Mouse (Mus musculus) CH12.LX (cell line): ENCODE measurements around the gene Gm42742. TPM values are rescaled to one million over a fixed set of nuclear protein-coding genes. Genes with fewer than 3 reads are reported as not detected.

ENCODE experiments used
- DNase-seq: peaks from one replicate; pipeline ENCODE4 v3.0.0-alpha.2; 2013; ENCODE audit errors: extremely low read depth
- H3K27ac ChIP-seq: 2 replicates; pipeline ENCODE4 v1.5.1; 2012; ENCODE audit warnings: low read depth, mild to moderate bottlenecking, control low read depth, moderate library complexity; ENCODE audit not compliant: insufficient read depth
- H3K27me3 ChIP-seq: replicated peaks from 2 replicates; pipeline ENCODE3; 2012; ENCODE audit warnings: inconsistent platforms
- H3K36me3 ChIP-seq, 2 experiments: replicated peaks in 1 of 2; 2 replicates each; pipeline versions ENCODE3 to v1.6.1; 2012; ENCODE audit warnings: inconsistent platforms in 1 of 2, low read length in 1 of 2, mild to moderate bottlenecking in 1 of 2, mixed read lengths in 1 of 2, moderate library complexity in 1 of 2; ENCODE audit not compliant: control insufficient read depth in 1 of 2, insufficient read depth in 1 of 2
- H3K4me1 ChIP-seq, 2 experiments: 2 replicates each; pipeline ENCODE4 v1.6.1; 2012; ENCODE audit warnings: inconsistent platforms in 1 of 2, moderate library complexity in 1 of 2; ENCODE audit not compliant: insufficient read depth in 2 of 2, control insufficient read depth in 1 of 2
- H3K4me2 ChIP-seq: 2 replicates; pipeline ENCODE4 v1.6.1; 2012; ENCODE audit warnings: low read depth, mild to moderate bottlenecking, control low read depth; ENCODE audit not compliant: poor library complexity, insufficient read depth, severe bottlenecking
- H3K4me3 ChIP-seq, 3 experiments: fragments of 150-350 bp in 1 of 3; sonication (generic) in 1 of 3; replicated peaks in 1 of 3; 2 replicates each; pipeline versions ENCODE3 to v1.5.1; 2011 to 2012; ENCODE audit warnings: low read depth in 2 of 3, low read length in 2 of 3, mild to moderate bottlenecking in 2 of 3, moderate library complexity in 2 of 3, control low read depth in 1 of 3, improper control_type of control experiment in 1 of 3, inconsistent platforms in 1 of 3, mixed read lengths in 1 of 3; ENCODE audit not compliant: poor library complexity in 1 of 3
- H3K79me2 ChIP-seq: replicated peaks from 2 replicates; pipeline ENCODE4 v1.6.1; 2012; ENCODE audit warnings: mild to moderate bottlenecking, moderate library complexity; ENCODE audit not compliant: control insufficient read depth, poor library complexity, insufficient read depth, severe bottlenecking; ENCODE audit errors: extremely low read depth
- H3K9ac ChIP-seq: 2 replicates; pipeline ENCODE4 v1.6.1; 2012; ENCODE audit warnings: low read depth, mild to moderate bottlenecking, control low read depth, moderate library complexity; ENCODE audit not compliant: insufficient read depth
- H3K9me3 ChIP-seq: replicated peaks from 2 replicates; pipeline ENCODE3; 2012; ENCODE audit warnings: low read length, inconsistent platforms, mixed read lengths
- CHD1 ChIP-seq: IDR thresholded peaks from 2 replicates; pipeline ENCODE4 v1.6.1; 2012; ENCODE audit warnings: low read depth, low read length, improper control_type of control experiment, inconsistent platforms
- CHD2 ChIP-seq: IDR thresholded peaks from 2 replicates; pipeline ENCODE4 v1.6.1; 2011; ENCODE audit warnings: low read length, improper control_type of control experiment
- CTCF ChIP-seq, 2 experiments: IDR thresholded peaks in 1 of 2; conservative IDR thresholded peaks in 1 of 2; 2 replicates each; pipeline ENCODE4 v1.5.1; 2011 to 2012; ENCODE audit warnings: low read depth in 2 of 2, low read length in 2 of 2, improper control_type of control experiment in 1 of 2, inconsistent platforms in 1 of 2, mild to moderate bottlenecking in 1 of 2, moderate library complexity in 1 of 2
- ELF1 ChIP-seq: IDR thresholded peaks from 2 replicates; pipeline ENCODE4 v1.6.1; 2014; ENCODE audit warnings: low read depth, mild to moderate bottlenecking, inconsistent platforms, low read length, improper control_type of control experiment
- EP300 ChIP-seq: IDR thresholded peaks from 2 replicates; pipeline ENCODE4 v1.6.1; 2011; ENCODE audit warnings: low read length, improper control_type of control experiment
- GABPA ChIP-seq: IDR thresholded peaks from 2 replicates; pipeline ENCODE4 v1.6.1; 2012; ENCODE audit warnings: low read depth, low read length, improper control_type of control experiment, inconsistent platforms; ENCODE audit not compliant: insufficient replicate concordance
- IRF4 ChIP-seq: IDR thresholded peaks from 2 replicates; pipeline ENCODE4 v1.6.1; 2014; ENCODE audit warnings: low read depth, mild to moderate bottlenecking, inconsistent platforms, low read length, improper control_type of control experiment
- JUND ChIP-seq: conservative IDR thresholded peaks from 2 replicates; pipeline ENCODE4 v1.6.1; 2011; ENCODE audit warnings: low read depth, low read length, improper control_type of control experiment
- KAT2A ChIP-seq: IDR thresholded peaks from 2 replicates; pipeline ENCODE4 v1.6.1; 2012; ENCODE audit warnings: low read length, improper control_type of control experiment, inconsistent platforms; ENCODE audit not compliant: insufficient replicate concordance
- MAFK ChIP-seq: IDR thresholded peaks from 2 replicates; pipeline ENCODE4 v1.6.1; 2011; ENCODE audit warnings: low read length, improper control_type of control experiment; ENCODE audit not compliant: insufficient replicate concordance
- MAZ ChIP-seq: IDR thresholded peaks from 2 replicates; pipeline ENCODE4 v1.6.1; 2012; ENCODE audit warnings: low read depth, mild to moderate bottlenecking, inconsistent platforms, low read length, improper control_type of control experiment, moderate library complexity
- MYC ChIP-seq: IDR thresholded peaks from 2 replicates; pipeline ENCODE4 v1.6.1; 2011; ENCODE audit warnings: low read depth, mild to moderate bottlenecking, improper control_type of control experiment, low read length
- NELFE ChIP-seq: IDR thresholded peaks from 2 replicates; pipeline ENCODE4 v1.6.1; 2011; ENCODE audit warnings: low read depth, low read length, improper control_type of control experiment
- POLR2AphosphoS2 ChIP-seq: IDR thresholded peaks from 2 replicates; pipeline ENCODE4 v1.6.1; 2011; ENCODE audit warnings: low read depth, low read length, improper control_type of control experiment
- RAD21 ChIP-seq: IDR thresholded peaks from 2 replicates; pipeline ENCODE4 v1.6.1; 2011; ENCODE audit warnings: low read depth, mild to moderate bottlenecking, low read length, improper control_type of control experiment, moderate library complexity
- RCOR1 ChIP-seq: conservative IDR thresholded peaks from 2 replicates; pipeline ENCODE4 v1.6.1; 2012; ENCODE audit warnings: low read depth, mild to moderate bottlenecking, inconsistent platforms, low read length, improper control_type of control experiment
- SIN3A ChIP-seq: IDR thresholded peaks from 2 replicates; pipeline ENCODE4 v1.6.1; 2012; ENCODE audit warnings: low read length, improper control_type of control experiment, inconsistent platforms
- TBP ChIP-seq: conservative IDR thresholded peaks from 2 replicates; pipeline ENCODE4 v1.6.1; 2011; ENCODE audit warnings: low read depth, low read length, improper control_type of control experiment
- TCF12 ChIP-seq: IDR thresholded peaks from 2 replicates; pipeline ENCODE4 v1.6.1; 2014; ENCODE audit warnings: low read depth, mild to moderate bottlenecking, inconsistent platforms, low read length, improper control_type of control experiment
- USF1 ChIP-seq: IDR thresholded peaks from 2 replicates; pipeline ENCODE4 v1.6.1; 2014; ENCODE audit warnings: low read depth, mild to moderate bottlenecking, inconsistent platforms, low read length, improper control_type of control experiment
- ZC3H11A ChIP-seq: IDR thresholded peaks from 2 replicates; pipeline ENCODE4 v1.6.1; 2012; ENCODE audit warnings: low read depth, mild to moderate bottlenecking, inconsistent platforms, low read length, improper control_type of control experiment
- ZMIZ1 ChIP-seq: IDR thresholded peaks from 2 replicates; pipeline ENCODE4 v1.6.1; 2012; ENCODE audit warnings: low read depth, mild to moderate bottlenecking, inconsistent platforms, low read length, improper control_type of control experiment
- ZNF384 ChIP-seq: IDR thresholded peaks from 2 replicates; pipeline ENCODE4 v1.6.1; 2012; ENCODE audit warnings: low read depth, low read length, improper control_type of control experiment, inconsistent platforms
- dilution Hi-C: fragments of 300-500 bp; cut with MboI; formaldehyde crosslinking; loops from 2 replicates; pipeline ENCODE4 v1.14.3; 2020; ENCODE audit warnings: low sequenced_read_pairs; ENCODE audit not compliant: extremely low pct_unique_long_range_greater_than_20kb, extremely low pct_ligation_motif_present
- in situ Hi-C: fragments of 300-500 bp; cut with MboI; formaldehyde crosslinking; loops from 3 replicates; pipeline ENCODE4 v1.14.3; 2019; ENCODE audit warnings: low sequenced_read_pairs, low pct_ligation_motif_present, low pct_unique_long_range_greater_than_20kb, mixed read lengths
- polyA plus RNA-seq: library from polyadenylated mRNA; unstranded; fragments of >175 nt; gene quantifications from 2 replicates; pipeline ENCODE4 v1.2.1, GENCODE M21; 2012; ENCODE audit warnings: low read depth; ENCODE audit not compliant: insufficient read length
- total RNA-seq, 2 experiments: library from RNA; depleted of rRNA; stranded (reverse); fragments of 300-350 nt in 1 of 2; fragments of >200 nt in 1 of 2; gene quantifications; 2 replicates each; pipeline ENCODE4 v1.2.3; 2012 to 2014

Gm42742 gene
- total and polyA plus RNA-seq, 3 experiments: 6.1 to 45.1 (median 16.0) TPM

DNA sequence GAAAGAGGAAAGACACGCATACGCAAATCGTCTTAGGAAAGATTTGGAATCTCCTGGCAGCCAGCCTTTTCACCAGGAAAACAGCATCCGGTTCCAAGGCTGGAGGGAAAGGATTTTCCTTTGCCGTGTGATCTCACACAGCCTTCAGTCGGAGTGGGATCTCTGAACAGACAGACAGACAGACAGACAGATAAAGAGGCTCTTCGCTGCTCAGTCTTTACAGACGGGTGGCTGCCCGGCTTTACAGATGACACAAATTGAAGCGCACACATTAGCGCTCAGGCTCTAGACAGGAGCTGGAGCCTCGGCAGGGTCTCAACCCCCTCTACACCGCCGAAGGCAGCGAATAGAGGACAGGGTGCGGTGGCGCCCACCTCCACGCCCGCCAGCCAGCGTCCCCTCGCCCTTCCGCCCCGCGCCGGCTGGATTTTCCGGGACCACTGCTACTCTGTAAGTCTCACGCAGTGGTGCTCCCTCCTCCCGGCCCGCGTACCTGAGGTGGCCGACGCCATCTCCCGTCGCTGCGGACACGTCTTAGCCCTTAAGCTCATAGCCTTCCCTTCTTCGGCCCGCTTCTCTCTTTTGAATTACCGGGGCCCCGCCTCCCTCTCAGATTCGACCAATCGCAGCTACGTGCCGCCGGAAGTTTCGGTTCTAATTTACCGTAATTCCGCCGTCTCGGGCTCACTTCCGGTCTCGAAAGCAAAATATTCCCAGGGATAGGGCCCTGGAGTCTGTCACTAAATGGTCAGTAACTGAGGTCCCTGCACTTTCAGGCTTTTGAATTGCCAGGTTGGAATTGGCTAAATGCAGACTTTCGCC, 21.2 kb upstream of the Gm42742 start, which contains the start of gene Kif22 (continued):
- TF ChIP-seq CHD2 (peak; percentile 89), ZMIZ1 (peak; percentile 78), EP300 (no peak), MAFK (no peak), POLR2AphosphoS2 (peak; percentile 80), IRF4 (peak; percentile 76), MAZ (peak; percentile 57; the same call in 1 of the 2 replicates), SIN3A (peak; percentile 96), CHD1 (peak; percentile 66; the same call in 1 of the 2 replicates), ZC3H11A (no peak), TBP (peak; percentile 85), USF1 (no peak), GABPA (no peak), KAT2A (peak; percentile 82; the same call in 1 of the 2 replicates), ZNF384 (no peak), JUND (no peak)

DNA sequence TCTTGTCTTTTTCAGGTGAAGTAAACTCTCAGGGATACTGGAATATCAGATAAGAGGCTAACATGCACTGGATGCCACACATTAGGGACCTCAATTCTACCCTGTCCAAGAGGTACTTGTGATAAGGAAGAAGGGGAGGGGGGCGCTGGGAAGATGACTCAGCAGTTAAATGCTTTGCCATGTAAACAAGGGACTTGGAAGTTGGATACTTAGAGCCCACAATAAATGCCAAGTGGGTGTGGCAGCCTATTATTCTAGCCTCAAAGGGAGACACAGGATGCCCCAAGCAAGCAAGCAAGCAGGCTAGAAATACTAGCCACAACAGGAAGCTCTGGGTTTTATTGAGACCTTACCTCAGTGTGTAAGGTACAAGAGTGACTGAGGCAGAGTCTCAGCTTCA, 10.3 kb upstream of the Gm42742 start:
- H3K36me3 ChIP-seq: peaks cover 66 to 85% of the 10 kb centered on the region in 2 experiments
- no peak for DNase-seq
- H3K4me3 ChIP-seq: no peak overlapping the region
- TF ChIP-seq RAD21 (no peak), ELF1 (no peak), MYC (no peak), CTCF (conservative IDR thresholded peaks at IDR 0.05 in 1 of 2, IDR thresholded peaks at IDR 0.05 in 1 of 2; ENCODE audit: low read depth in 2 of 2, low read length in 2 of 2) (no peak), RCOR1 (no peak), CHD1 (no peak), ZC3H11A (no peak), NELFE (no peak), POLR2AphosphoS2 (no peak), TCF12 (no peak)
- peak overlapping the region; percentile 17; the same call in 1 of the 2 replicates for H3K27ac ChIP-seq
- dilution Hi-C loops: no loop called here
- H3K4me2 ChIP-seq: no peak overlapping the region
- no peaks in the 10 kb centered on the region for H3K79me2 ChIP-seq
- peaks cover 3 to 11% of the 10 kb centered on the region in 2 experiments; a peak in 3 of 4 replicates for H3K4me1 ChIP-seq
- H3K27me3 ChIP-seq: no peaks in the 10 kb centered on the region
- H3K9me3 ChIP-seq: no peaks in the 10 kb centered on the region
- in situ Hi-C loops: no loop called here
- H3K9ac ChIP-seq: no peak overlapping the region
